Mouse (Mus musculus): ENCODE results near the gene Nhlh2. TPM values are rescaled to one million over a fixed set of nuclear protein-coding genes. Genes with fewer than 3 reads are reported as not detected.

Gene Nhlh2
- 45.0 and 46.2 TPM in 2 replicates for polyA plus RNA-seq (2014; fragmentation: Nextera tagmentation; extraction: Ambion mirVana)

- peak within 1 kb of the TSS; percentile 75 for H3K4me2 ChIP-seq (ENCODE audit: low read length)
- H3K27me3 ChIP-seq (ENCODE audit: control insufficient read depth, insufficient read depth, low read length): peaks cover 13% of the 10 kb centered on the region; the same call in 1 of the 2 replicates
- 0 out of 2 replicates have a peak, but pooled peaks cover 5% of the 10 kb centered on the region for H3K4me1 ChIP-seq (ENCODE audit: control insufficient read depth, insufficient read depth, low read length)
- DNase-seq: peak; percentile 71
- H3K9ac ChIP-seq (replicated peaks; ENCODE audit: low read length): peak within 1 kb of the TSS; percentile 85
- H3K4me3 ChIP-seq (replicated peaks; ENCODE audit: low read depth, low read length): peak within 1 kb of the TSS; percentile 57
- 0 out of 2 replicates have a peak, but pooled peaks have one; percentile 18 for ATAC-seq (ENCODE audit: low FRiP score, low TSS enrichment)
- no peaks in the 10 kb centered on the region for H3K36me3 ChIP-seq (ENCODE audit: control insufficient read depth, insufficient read depth, low read length)
- WGBS: 4% methylated on average over 2 of the region's 2 CpGs
- no peaks in the 10 kb centered on the region for H3K9me3 ChIP-seq (ENCODE audit: control insufficient read depth, low read length)
- peak within 1 kb of the TSS; percentile 99 for H3K27ac ChIP-seq (replicated peaks; ENCODE audit: low read depth, low read length)
These were observed at the start of gene Nhlh2 for GRCm38 (mm10) chr3:102009926-102010381. Gene Nhlh2, plus strand, starts transcription at chr3:102010076.

DNA sequence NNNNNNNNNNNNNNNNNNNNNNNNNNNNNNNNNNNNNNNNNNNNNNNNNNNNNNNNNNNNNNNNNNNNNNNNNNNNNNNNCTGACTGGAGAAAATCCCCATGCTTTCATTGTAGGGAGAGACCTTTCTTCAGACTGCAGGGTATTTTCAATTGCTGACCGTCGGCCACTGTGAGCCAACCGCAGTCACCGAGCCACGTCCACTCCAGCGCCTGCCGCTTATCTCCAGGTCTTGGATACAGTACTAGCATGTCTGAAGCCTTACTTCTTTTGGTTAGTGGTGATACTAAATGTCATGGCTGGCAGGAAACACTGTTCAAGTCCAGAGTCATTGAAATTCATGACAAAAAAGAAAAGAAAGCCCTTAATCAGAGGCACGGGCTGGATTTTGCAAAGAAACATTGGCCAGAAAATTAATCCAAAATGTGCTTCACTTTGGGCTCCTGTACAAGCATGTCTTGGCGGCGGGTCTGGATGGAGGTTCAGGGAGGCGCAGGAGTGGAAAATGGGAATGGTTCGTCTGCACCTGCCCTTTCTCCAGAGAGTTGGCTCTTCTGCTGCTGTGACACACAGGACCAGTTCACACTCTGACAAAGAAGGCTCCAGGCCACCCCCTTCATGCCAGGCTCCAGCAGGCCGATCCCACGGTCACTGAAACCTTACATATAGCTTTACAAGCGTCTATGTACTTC is 48.6 kb upstream of the Nhlh2 start:
- Histone ChIP-seq H3K4me1 (ENCODE audit: control insufficient read depth, insufficient read depth, low read length) (peaks cover 9% of the 10 kb centered on the region; the same call in 1 of the 2 replicates), H3K4me2 (ENCODE audit: low read length) (no peak overlapping the region), H3K9ac (replicated peaks; ENCODE audit: low read length) (no peak overlapping the region), H3K4me3 (replicated peaks; ENCODE audit: low read depth, low read length) (no peak overlapping the region), H3K27me3 (ENCODE audit: control insufficient read depth, insufficient read depth, low read length) (no peaks in the 10 kb centered on the region), H3K36me3 (ENCODE audit: control insufficient read depth, insufficient read depth, low read length) (no peaks in the 10 kb centered on the region), H3K27ac (replicated peaks; ENCODE audit: low read depth, low read length) (no peak overlapping the region), H3K9me3 (ENCODE audit: control insufficient read depth, low read length) (no peaks in the 10 kb centered on the region)
- DNase-seq: no peak
- WGBS: 86% methylated on average over 15 of the region's 15 CpGs
- ATAC-seq (ENCODE audit: low FRiP score, low TSS enrichment): no peak

DNA sequence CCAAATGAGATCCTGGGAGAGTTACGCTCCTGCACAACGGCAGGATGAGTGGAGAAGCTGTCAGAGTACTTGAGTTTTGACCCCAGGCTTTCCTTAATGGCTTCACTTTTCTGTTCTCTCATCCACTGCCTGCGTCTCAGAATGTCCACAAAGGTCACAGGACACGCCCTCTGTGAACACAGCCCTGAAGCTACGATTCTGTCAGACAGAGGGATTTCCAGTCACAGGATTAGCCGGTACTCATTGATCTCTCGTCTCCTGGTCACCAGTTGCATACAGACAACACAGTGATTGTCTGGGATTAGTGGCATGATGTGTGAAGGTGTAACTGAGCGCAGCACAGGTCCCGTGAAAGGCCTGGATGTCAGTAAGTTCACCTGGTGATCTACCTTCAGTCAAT is 46.4 kb upstream of the Nhlh2 start:
- Histone ChIP-seq H3K9ac (replicated peaks; ENCODE audit: low read length) (no peak overlapping the region), H3K9me3 (ENCODE audit: control insufficient read depth, low read length) (no peaks in the 10 kb centered on the region), H3K4me1 (ENCODE audit: control insufficient read depth, insufficient read depth, low read length) (peaks cover 23% of the 10 kb centered on the region), H3K4me3 (replicated peaks; ENCODE audit: low read depth, low read length) (no peak overlapping the region), H3K27me3 (ENCODE audit: control insufficient read depth, insufficient read depth, low read length) (no peaks in the 10 kb centered on the region), H3K36me3 (ENCODE audit: control insufficient read depth, insufficient read depth, low read length) (no peaks in the 10 kb centered on the region), H3K4me2 (ENCODE audit: low read length) (no peak overlapping the region), H3K27ac (replicated peaks; ENCODE audit: low read depth, low read length) (peak overlapping the region; percentile 5)
- ATAC-seq (ENCODE audit: low FRiP score, low TSS enrichment): no peak
- WGBS: 8% methylated on average over 9 of the region's 9 CpGs
- DNase-seq: peak; percentile 39

DNA sequence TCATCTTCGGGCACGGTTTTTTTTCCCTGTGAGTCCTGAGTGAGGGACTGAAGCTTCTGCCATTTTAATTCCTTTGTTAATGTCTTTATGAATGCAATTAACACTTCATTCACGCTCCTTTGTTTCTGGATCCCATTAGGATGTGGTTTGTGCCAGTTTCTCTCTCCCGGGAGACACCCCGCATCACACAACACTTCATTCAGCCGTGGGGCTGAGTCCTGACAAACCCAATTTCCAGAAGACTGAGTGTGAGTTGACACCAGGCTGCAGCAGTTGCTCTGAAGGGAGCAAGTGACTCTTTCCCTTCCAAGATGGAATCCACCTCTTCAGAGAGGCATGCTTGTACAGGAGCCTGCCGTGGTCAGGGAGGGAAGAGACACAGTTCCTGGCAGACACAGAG is 45.5 kb upstream of the Nhlh2 start:
- no peak overlapping the region for H3K9ac ChIP-seq (replicated peaks; ENCODE audit: low read length)

GRCm38 (mm10) chr3:101966825-101967558 is 42.9 kb upstream of the Nhlh2 start:
- Histone ChIP-seq H3K36me3 (ENCODE audit: control insufficient read depth, insufficient read depth, low read length) (no peaks in the 10 kb centered on the region), H3K4me1 (ENCODE audit: control insufficient read depth, insufficient read depth, low read length) (peaks cover 23% of the 10 kb centered on the region), H3K27me3 (ENCODE audit: control insufficient read depth, insufficient read depth, low read length) (no peaks in the 10 kb centered on the region), H3K9me3 (ENCODE audit: control insufficient read depth, low read length) (no peaks in the 10 kb centered on the region), H3K4me3 (replicated peaks; ENCODE audit: low read depth, low read length) (no peak overlapping the region), H3K27ac (replicated peaks; ENCODE audit: low read depth, low read length) (peak overlapping the region; percentile 64), H3K4me2 (ENCODE audit: low read length) (no peak overlapping the region), H3K9ac (replicated peaks; ENCODE audit: low read length) (no peak overlapping the region)
- WGBS: 8% methylated on average over 3 of the region's 3 CpGs
- ATAC-seq (ENCODE audit: low FRiP score, low TSS enrichment) (peak; percentile 56), DNase-seq (peak; percentile 71)

More for the DNA sequence above, 45.5 kb upstream of the Nhlh2 start:
- DNase-seq: peak; percentile 57
- Histone ChIP-seq H3K36me3 (ENCODE audit: control insufficient read depth, insufficient read depth, low read length) (no peaks in the 10 kb centered on the region), H3K27me3 (ENCODE audit: control insufficient read depth, insufficient read depth, low read length) (no peaks in the 10 kb centered on the region), H3K4me2 (ENCODE audit: low read length) (no peak overlapping the region), H3K4me3 (replicated peaks; ENCODE audit: low read depth, low read length) (no peak overlapping the region), H3K4me1 (ENCODE audit: control insufficient read depth, insufficient read depth, low read length) (peaks cover 23% of the 10 kb centered on the region), H3K27ac (replicated peaks; ENCODE audit: low read depth, low read length) (no peak overlapping the region), H3K9me3 (ENCODE audit: control insufficient read depth, low read length) (no peaks in the 10 kb centered on the region)
- ATAC-seq (ENCODE audit: low FRiP score, low TSS enrichment): no peak
- WGBS: 39% methylated on average over 7 of the region's 7 CpGs

DNA sequence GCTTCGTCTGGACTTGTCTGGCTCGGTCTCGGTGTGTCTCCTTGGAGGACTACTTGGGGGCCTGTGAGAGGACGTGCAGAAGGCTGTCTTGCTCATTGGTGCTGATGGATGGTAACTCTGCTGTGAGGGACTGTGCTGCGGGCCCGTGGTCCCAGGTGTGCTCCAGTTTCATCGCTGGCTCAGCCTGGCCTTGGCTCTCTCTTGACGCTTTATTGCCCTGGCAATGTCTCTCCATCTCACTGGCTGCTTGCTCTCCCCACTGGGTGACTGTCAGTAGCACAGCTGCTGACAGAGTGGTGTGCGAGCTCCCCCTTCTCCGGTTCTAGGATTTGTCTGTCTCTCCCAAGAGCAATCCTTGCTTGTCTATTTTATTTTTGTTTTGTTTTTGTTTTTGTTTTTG is 34.5 kb upstream of the Nhlh2 start:
- WGBS: 86% methylated on average over 10 of the region's 10 CpGs
- Histone ChIP-seq H3K4me2 (ENCODE audit: low read length) (no peak overlapping the region), H3K4me3 (replicated peaks; ENCODE audit: low read depth, low read length) (no peak overlapping the region), H3K27me3 (ENCODE audit: control insufficient read depth, insufficient read depth, low read length) (no peaks in the 10 kb centered on the region), H3K4me1 (ENCODE audit: control insufficient read depth, insufficient read depth, low read length) (no peaks in the 10 kb centered on the region), H3K9me3 (ENCODE audit: control insufficient read depth, low read length) (no peaks in the 10 kb centered on the region), H3K27ac (replicated peaks; ENCODE audit: low read depth, low read length) (no peak overlapping the region), H3K9ac (replicated peaks; ENCODE audit: low read length) (no peak overlapping the region), H3K36me3 (ENCODE audit: control insufficient read depth, insufficient read depth, low read length) (no peaks in the 10 kb centered on the region)
- DNase-seq (no peak), ATAC-seq (ENCODE audit: low FRiP score, low TSS enrichment) (no peak)

- Histone ChIP-seq H3K27me3 (ENCODE audit: control insufficient read depth, insufficient read depth, low read length) (no peaks in the 10 kb centered on the region), H3K4me2 (ENCODE audit: low read length) (no peak overlapping the region), H3K36me3 (ENCODE audit: control insufficient read depth, insufficient read depth, low read length) (no peaks in the 10 kb centered on the region), H3K9me3 (ENCODE audit: control insufficient read depth, low read length) (no peaks in the 10 kb centered on the region), H3K4me3 (replicated peaks; ENCODE audit: low read depth, low read length) (no peak overlapping the region), H3K9ac (replicated peaks; ENCODE audit: low read length) (no peak overlapping the region), H3K4me1 (ENCODE audit: control insufficient read depth, insufficient read depth, low read length) (no peaks in the 10 kb centered on the region), H3K27ac (replicated peaks; ENCODE audit: low read depth, low read length) (0 out of 2 replicates have a peak overlapping the region, but pooled peaks have one; percentile 14)
- WGBS: 60% methylated on average over 10 of the region's 10 CpGs
- DNase-seq: no peak
- no peak for ATAC-seq (ENCODE audit: low FRiP score, low TSS enrichment)
These were observed 31.4 kb upstream of the Nhlh2 start for GRCm38 (mm10) chr3:101978299-101978994.

DNA sequence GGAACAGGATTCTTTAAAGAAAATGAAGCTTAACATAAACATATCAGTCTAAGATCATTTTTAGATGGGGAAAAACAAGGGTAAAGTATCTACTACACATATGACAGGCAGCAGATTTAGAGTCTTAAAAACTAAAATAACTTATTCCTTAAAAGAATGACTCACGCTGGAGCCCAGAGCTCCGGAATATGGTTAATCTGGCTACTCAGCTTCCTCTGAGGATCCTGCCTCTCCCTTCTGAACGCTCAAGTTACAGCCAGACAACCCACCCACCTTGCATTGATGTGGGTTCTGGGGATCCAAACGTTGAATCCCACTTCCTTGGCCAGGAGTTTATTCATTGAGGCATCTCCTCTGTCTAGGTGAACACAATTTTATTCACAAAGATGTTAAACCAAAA is 26.0 kb upstream of the Nhlh2 start:
- Histone ChIP-seq H3K4me2 (ENCODE audit: low read length) (no peak overlapping the region), H3K9me3 (ENCODE audit: control insufficient read depth, low read length) (no peaks in the 10 kb centered on the region), H3K4me1 (ENCODE audit: control insufficient read depth, insufficient read depth, low read length) (no peaks in the 10 kb centered on the region), H3K27ac (replicated peaks; ENCODE audit: low read depth, low read length) (no peak overlapping the region), H3K9ac (replicated peaks; ENCODE audit: low read length) (no peak overlapping the region), H3K4me3 (replicated peaks; ENCODE audit: low read depth, low read length) (no peak overlapping the region), H3K36me3 (ENCODE audit: control insufficient read depth, insufficient read depth, low read length) (no peaks in the 10 kb centered on the region), H3K27me3 (ENCODE audit: control insufficient read depth, insufficient read depth, low read length) (no peaks in the 10 kb centered on the region)
- no peak for ATAC-seq (ENCODE audit: low FRiP score, low TSS enrichment)
- no peak for DNase-seq
- WGBS: 70% methylated on average over 4 of the region's 4 CpGs

All from midbrain, embryonic 14.5 days (tissue).